Mouse (Mus musculus): ENCODE measurements around the gene Olfr603. TPM values are rescaled to one million over a fixed set of nuclear protein-coding genes. Genes with fewer than 3 reads are reported as not detected.
"Not testable (repeated sequence)": the region's sequence is repeated elsewhere in the genome, so short reads cannot be mapped to it uniquely, and the experiment has no call there.

Olfr603 gene
- total RNA-seq (2021) (not detected), polyA plus RNA-seq (2012; rRNA removed) (not detected in 2 replicates)
- long read RNA-seq, result 0 reads

DNA sequence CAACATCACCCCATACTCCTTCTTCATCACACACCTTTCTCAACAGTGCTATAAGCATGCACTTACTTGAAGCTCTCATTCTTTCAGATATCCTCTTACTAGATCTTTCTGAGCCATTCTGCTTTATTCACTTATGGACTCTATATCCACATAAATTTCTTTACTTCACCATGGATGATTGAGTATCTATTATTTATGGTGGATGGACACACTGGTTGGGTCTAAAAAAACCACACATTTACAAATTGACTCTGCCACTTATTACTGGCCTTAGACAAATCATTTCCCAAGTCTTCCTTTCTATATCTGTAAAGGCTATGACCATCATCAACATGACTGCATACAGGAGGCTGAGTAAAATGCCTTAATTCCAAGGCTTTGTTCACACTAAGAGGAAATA is at the start of gene Olfr603:
Gene Olfr603 (minus strand): TSS at position 101 of the 400 bp plus-strand sequence.
- DNase-seq, result no peak

DNA sequence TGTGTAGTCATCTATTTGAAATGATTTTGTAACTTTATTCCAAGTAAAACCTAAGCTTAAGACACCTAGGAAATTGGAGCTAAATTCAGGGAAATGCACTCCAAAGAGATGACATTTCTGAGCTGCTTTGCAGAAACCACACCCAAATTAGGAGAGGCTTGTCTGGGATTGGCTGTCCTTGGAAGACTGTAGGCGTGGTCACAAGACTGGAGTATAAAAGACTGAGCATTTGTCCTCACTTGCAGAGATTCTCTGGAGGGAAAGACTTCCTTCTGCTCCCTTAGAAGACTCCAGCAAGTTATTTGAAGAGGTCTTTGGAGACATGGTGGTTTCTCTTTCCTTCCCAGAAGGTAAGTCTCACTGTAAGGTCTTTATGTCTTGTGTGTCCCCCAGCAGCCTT is 28.8 kb upstream of the Olfr603 start, which contains the start of gene Usp17lc:
Gene Usp17lc (plus strand): TSS at position 301 of the 400 bp plus-strand sequence.
- DNase-seq, result not testable (repeated sequence)

DNA sequence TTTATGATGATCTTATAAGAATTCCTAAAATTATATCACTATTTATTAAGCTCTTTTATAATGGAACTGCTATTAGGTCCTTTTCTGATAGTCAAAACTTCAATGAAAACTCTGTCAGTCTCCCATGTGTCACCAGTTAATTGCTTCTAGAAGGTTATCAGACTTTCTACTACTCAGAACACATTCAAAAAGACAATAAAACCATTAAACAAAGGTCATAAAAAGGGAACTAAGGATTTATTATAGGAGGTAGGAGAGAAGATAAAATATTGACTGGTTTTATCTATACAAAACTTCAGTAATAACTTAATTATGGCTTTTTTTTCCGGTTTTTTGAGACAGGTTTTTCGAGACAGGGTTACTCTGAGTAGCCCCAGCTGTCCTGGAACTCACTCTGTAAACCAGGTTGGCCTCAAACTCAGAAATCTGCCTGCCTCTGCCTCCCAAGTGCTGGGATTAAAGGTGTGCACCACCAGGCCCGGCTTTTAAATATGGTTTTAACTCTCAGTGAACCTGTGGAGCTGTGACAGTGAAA is 20.6 kb upstream of the Olfr603 start:
- DNase-seq, result not testable (repeated sequence)

- no peak for DNase-seq
Measured at GRCm38 (mm10) chr7:103398981-103399380, 13.0 kb upstream of the Olfr603 start.

DNA sequence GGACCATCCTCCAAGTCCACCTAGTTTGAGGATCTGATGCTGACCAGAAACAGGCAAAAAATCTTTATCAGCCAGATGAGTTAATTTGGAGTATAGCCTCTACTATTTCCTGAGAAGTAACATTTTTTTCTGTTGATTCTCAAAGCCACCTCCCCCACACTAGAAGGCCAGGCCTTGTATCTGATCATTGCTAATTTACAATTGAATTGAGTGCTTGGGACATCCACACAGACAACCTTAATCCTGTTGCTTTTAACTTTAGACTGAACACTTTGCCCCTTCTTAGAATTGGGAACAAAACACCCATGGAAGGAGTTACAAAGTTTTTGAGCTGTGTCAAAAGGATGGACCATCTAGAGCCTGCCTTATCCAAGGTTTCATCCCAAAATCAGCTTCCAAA is 11.8 kb upstream of the Olfr603 start:
- no peak for DNase-seq

DNA sequence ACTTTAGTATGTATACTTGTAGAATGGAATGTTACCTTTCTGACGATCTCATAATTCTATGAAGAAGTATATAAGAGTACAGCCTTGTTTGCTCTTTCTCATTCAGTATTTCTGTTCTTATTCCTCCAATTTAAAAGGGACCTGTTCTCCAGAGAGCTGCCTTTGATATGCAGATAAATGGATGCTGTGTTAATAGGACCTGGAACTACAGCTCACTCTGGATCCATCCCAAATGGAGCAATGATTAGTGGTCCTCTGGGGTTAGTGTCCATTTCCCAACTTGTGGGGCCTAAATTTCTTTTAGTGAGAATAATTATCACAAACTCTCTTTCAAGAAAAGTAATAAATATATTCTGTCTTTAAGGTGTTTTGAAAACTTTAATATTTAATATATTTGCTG is 23.4 kb downstream of the Olfr603 start, which contains the start of gene Olfr601:
Gene Olfr601 (minus strand): TSS at position 101 of the 400 bp plus-strand sequence.
- no peak for DNase-seq

- DNase-seq, result no peak
Measured at GRCm38 (mm10) chr7:103349569-103349968, 36.4 kb downstream of the Olfr603 start, which contains the start of gene Olfr600. Gene Olfr600, minus strand, starts transcription at chr7:103349669.

GRCm38 (mm10) chr7:103335617-103336016 is 50.4 kb downstream of the Olfr603 start, which contains the start of gene Olfr599:
Gene Olfr599, plus strand, starts transcription at chr7:103335917.
- no peak for DNase-seq

Small RNA genes lying within 50 kb of the gene (microRNA-seq; reads per million reads assigned to microRNA genes)
- 0 reads per million in 2 experiments for gene Gm25774

Other genes with a start within 250 kb of the Olfr603 start
- gene Olfr588-ps1, start 245.3 kb downstream of the Olfr603 start, total RNA-seq (2021), result not detected
- gene Olfr588-ps1, start 245.3 kb downstream of the Olfr603 start, polyA plus RNA-seq (2012; rRNA removed), result not detected in 2 replicates
- gene Olfr589, start 229.8 kb downstream of the Olfr603 start, total RNA-seq (2021), result not detected
- not detected in 2 replicates for gene Olfr589, start 229.8 kb downstream of the Olfr603 start, polyA plus RNA-seq (2012; rRNA removed)
- not detected for gene Olfr591, start 207.8 kb downstream of the Olfr603 start, total RNA-seq (2021)
- gene Olfr591, start 207.8 kb downstream of the Olfr603 start, polyA plus RNA-seq (2012; rRNA removed), result not detected in 2 replicates
- gene Olfr592, start 201.4 kb downstream of the Olfr603 start, total RNA-seq (2021), result not detected
- not detected in 2 replicates for gene Olfr592, start 201.4 kb downstream of the Olfr603 start, polyA plus RNA-seq (2012; rRNA removed)
- not detected for gene Olfr593, start 174.3 kb downstream of the Olfr603 start, total RNA-seq (2021)
- gene Olfr593, start 174.3 kb downstream of the Olfr603 start, polyA plus RNA-seq (2012; rRNA removed), result not detected in 2 replicates
- gene Olfr594, start 169.2 kb downstream of the Olfr603 start, total RNA-seq (2021), result not detected
- gene Olfr594, start 169.2 kb downstream of the Olfr603 start, polyA plus RNA-seq (2012; rRNA removed), result not detected in 2 replicates
- not detected for gene Usp17ld, start 133.7 kb downstream of the Olfr603 start, total RNA-seq (2021)
- gene Usp17ld, start 133.7 kb downstream of the Olfr603 start, polyA plus RNA-seq (2012; rRNA removed), result not detected in 2 replicates
- gene Olfr596, start 80.5 kb downstream of the Olfr603 start, total RNA-seq (2021), result not detected
- gene Olfr596, start 80.5 kb downstream of the Olfr603 start, polyA plus RNA-seq (2012; rRNA removed), result not detected in 2 replicates
- gene Olfr597, start 69.9 kb downstream of the Olfr603 start, total RNA-seq (2021), result not detected
- not detected in 2 replicates for gene Olfr597, start 69.9 kb downstream of the Olfr603 start, polyA plus RNA-seq (2012; rRNA removed)
- gene Olfr598, start 62.6 kb downstream of the Olfr603 start, total RNA-seq (2021), result not detected
- not detected in 2 replicates for gene Olfr598, start 62.6 kb downstream of the Olfr603 start, polyA plus RNA-seq (2012; rRNA removed)
- not detected for gene Olfr599, start 50.3 kb downstream of the Olfr603 start, total RNA-seq (2021)
- not detected in 2 replicates for gene Olfr599, start 50.3 kb downstream of the Olfr603 start, polyA plus RNA-seq (2012; rRNA removed)
- not detected for gene Olfr600, start 36.5 kb downstream of the Olfr603 start, total RNA-seq (2021)
- not detected in 2 replicates for gene Olfr600, start 36.5 kb downstream of the Olfr603 start, polyA plus RNA-seq (2012; rRNA removed)
- gene Olfr601, start 23.5 kb downstream of the Olfr603 start, total RNA-seq (2021), result not detected
- gene Olfr601, start 23.5 kb downstream of the Olfr603 start, polyA plus RNA-seq (2012; rRNA removed), result not detected in 2 replicates
- gene Usp17lc, start 28.9 kb upstream of the Olfr603 start, total RNA-seq (2021), result not detected
- gene Usp17lc, start 28.9 kb upstream of the Olfr603 start, polyA plus RNA-seq (2012; rRNA removed), result not detected in 2 replicates
- gene Olfr605, start 59.3 kb upstream of the Olfr603 start, total RNA-seq (2021), result not detected
- not detected in 2 replicates for gene Olfr605, start 59.3 kb upstream of the Olfr603 start, polyA plus RNA-seq (2012; rRNA removed)
- gene Olfr606, start 62.9 kb upstream of the Olfr603 start, total RNA-seq (2021), result not detected
- gene Olfr606, start 62.9 kb upstream of the Olfr603 start, polyA plus RNA-seq (2012; rRNA removed), result not detected in 2 replicates
- gene Olfr607, start 78.0 kb upstream of the Olfr603 start, total RNA-seq (2021), result not detected
- not detected in 2 replicates for gene Olfr607, start 78.0 kb upstream of the Olfr603 start, polyA plus RNA-seq (2012; rRNA removed)
- not detected for gene Olfr608, start 83.7 kb upstream of the Olfr603 start, total RNA-seq (2021)
- not detected in 2 replicates for gene Olfr608, start 83.7 kb upstream of the Olfr603 start, polyA plus RNA-seq (2012; rRNA removed)
- gene Olfr609, start 111.9 kb upstream of the Olfr603 start, total RNA-seq (2021), result not detected
- not detected in 2 replicates for gene Olfr609, start 111.9 kb upstream of the Olfr603 start, polyA plus RNA-seq (2012; rRNA removed)
- gene Olfr610, start 125.9 kb upstream of the Olfr603 start, total RNA-seq (2021), result not detected
- not detected in 2 replicates for gene Olfr610, start 125.9 kb upstream of the Olfr603 start, polyA plus RNA-seq (2012; rRNA removed)
- gene Olfr611, start 134.7 kb upstream of the Olfr603 start, total RNA-seq (2021), result not detected
- not detected in 2 replicates for gene Olfr611, start 134.7 kb upstream of the Olfr603 start, polyA plus RNA-seq (2012; rRNA removed)
- not detected for gene Olfr612, start 156.5 kb upstream of the Olfr603 start, total RNA-seq (2021)
- gene Olfr612, start 156.5 kb upstream of the Olfr603 start, polyA plus RNA-seq (2012; rRNA removed), result not detected in 2 replicates
- not detected for gene Olfr613, start 161.9 kb upstream of the Olfr603 start, total RNA-seq (2021)
- not detected in 2 replicates for gene Olfr613, start 161.9 kb upstream of the Olfr603 start, polyA plus RNA-seq (2012; rRNA removed)
- not detected for gene Olfr615, start 169.9 kb upstream of the Olfr603 start, total RNA-seq (2021)
- gene Olfr615, start 169.9 kb upstream of the Olfr603 start, polyA plus RNA-seq (2012; rRNA removed), result not detected in 2 replicates
- gene Olfr616, start 183.0 kb upstream of the Olfr603 start, total RNA-seq (2021), result not detected
- gene Olfr616, start 183.0 kb upstream of the Olfr603 start, polyA plus RNA-seq (2012; rRNA removed), result not detected in 2 replicates
- gene Olfr617, start 186.9 kb upstream of the Olfr603 start, total RNA-seq (2021), result not detected
- not detected in 2 replicates for gene Olfr617, start 186.9 kb upstream of the Olfr603 start, polyA plus RNA-seq (2012; rRNA removed)
- gene Olfr618, start 203.9 kb upstream of the Olfr603 start, total RNA-seq (2021), result not detected
- gene Olfr618, start 203.9 kb upstream of the Olfr603 start, polyA plus RNA-seq (2012; rRNA removed), result not detected in 2 replicates
- not detected for gene Olfr619, start 214.4 kb upstream of the Olfr603 start, total RNA-seq (2021)
- gene Olfr619, start 214.4 kb upstream of the Olfr603 start, polyA plus RNA-seq (2012; rRNA removed), result not detected in 2 replicates
- not detected for gene Olfr620, start 226.4 kb upstream of the Olfr603 start, total RNA-seq (2021)
- gene Olfr620, start 226.4 kb upstream of the Olfr603 start, polyA plus RNA-seq (2012; rRNA removed), result not detected in 2 replicates